Mouse (Mus musculus): ENCODE results near the gene Map3k6.

Map3k6 gene

DNA sequence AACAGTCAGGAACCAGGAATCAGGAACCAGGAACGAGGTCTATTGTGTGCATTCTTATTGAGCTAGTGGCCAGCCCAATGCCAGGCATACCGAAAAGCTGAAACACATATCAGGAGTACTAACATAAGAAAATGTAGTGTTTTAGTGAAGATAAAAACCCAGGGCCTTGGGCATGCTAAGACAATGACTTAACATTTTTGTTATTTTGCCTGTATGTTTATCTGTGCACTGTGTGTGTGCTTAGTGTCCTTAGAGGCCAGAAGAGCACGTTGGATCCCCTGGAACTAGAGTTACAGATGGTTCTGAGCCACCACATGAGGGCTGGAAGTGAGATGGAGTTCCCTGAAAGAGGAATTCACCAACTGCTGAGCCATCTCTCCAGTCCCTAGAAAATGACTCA lies 44.7 kb downstream of the Map3k6 start:
- no peak for DNase-seq (ENCODE audit: low spot score in 2 of 2)

DNA sequence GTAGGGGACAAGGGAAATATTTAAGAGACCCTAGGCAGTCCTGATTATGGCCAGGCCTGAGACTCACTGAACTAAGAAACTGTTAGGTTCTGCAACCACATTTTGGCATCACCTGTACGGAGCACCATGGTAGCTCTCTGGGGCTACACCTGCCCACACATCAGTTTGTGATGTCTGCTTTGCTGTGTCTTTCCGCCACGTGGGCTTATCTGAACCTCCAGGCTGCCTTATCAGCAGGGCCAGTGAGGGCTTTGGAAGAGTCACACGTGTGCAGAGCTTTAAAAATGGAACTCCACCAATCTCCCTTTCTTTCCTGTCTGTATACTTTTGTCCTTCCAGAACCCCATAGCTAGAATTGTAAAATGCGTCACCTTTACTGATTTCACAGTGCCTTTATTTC lies 45.3 kb downstream of the Map3k6 start:
- DNase-seq (ENCODE audit: low spot score in 2 of 2): peak; percentile 29 to 58

DNA sequence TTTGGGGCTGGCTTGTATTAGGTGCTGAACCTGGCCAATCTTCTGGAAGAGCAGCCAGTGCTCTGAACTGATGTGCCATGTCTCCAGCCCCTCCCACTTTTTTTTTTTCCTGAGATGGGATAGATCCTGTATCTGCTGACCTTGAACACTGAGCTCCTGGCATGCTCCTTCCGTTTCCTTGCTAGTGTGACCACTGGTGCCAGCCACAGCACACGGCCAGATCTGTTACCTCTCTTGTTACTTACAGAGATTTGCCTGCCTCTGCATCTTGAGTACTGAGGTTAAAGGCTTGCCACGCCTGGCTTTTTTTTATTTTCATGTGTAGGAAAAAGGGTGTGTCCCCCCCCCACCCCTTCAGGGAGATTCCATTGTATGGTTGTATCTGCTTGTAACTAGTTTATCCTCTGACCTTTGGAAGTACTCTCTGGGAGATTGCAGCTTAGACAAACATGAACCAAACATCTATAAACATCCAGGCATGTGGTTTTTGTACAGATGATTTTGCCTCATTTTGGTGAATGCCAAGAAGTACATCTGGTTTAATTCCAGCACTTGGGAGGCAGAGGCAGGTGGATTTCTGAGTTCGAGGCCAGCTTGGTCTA lies 46.0 kb downstream of the Map3k6 start:
- no peak for DNase-seq (ENCODE audit: low spot score in 2 of 2)

DNA sequence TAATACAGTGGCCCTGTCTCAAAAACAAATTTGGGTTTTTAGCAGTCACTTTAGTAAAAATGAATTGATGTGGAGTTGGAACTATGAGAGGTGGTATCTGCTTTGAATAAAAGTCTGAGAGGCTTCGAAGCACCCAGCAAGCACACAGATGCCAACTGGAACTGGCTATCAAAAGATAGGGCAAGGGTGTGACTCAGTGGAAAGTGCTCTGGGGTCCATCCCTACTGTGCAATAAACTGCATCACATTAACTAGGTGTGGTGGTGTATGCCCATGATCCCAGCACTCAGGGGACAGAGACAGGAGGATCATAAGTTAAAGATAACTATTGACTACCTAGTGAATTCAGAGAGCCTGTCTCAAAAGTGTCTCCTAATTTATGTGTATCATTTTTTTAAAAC lies 50.6 kb downstream of the Map3k6 start:
- no peak for DNase-seq (ENCODE audit: low spot score in 2 of 2)

DNA sequence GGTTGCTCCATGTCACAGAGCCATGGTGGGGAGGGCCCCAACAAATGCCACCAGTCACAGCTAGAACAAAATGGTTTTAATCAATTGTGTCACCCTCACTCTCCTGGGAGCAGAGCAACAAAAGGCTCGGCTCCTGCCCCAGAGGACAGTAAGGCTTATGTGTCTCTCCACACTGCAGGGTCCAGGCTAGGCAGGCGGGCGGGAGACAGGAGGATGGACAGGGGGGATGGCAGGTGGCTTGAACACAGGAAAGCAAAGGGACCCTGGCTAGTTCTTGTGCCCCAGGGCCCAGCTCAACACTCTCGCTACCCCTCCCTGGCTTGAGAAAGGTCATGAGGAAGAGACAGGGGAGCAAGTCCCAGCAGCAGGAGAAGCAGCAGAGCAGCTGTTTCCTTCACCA lies 51.8 kb downstream of the Map3k6 start:
- DNase-seq (ENCODE audit: low spot score in 2 of 2): no peak

DNA sequence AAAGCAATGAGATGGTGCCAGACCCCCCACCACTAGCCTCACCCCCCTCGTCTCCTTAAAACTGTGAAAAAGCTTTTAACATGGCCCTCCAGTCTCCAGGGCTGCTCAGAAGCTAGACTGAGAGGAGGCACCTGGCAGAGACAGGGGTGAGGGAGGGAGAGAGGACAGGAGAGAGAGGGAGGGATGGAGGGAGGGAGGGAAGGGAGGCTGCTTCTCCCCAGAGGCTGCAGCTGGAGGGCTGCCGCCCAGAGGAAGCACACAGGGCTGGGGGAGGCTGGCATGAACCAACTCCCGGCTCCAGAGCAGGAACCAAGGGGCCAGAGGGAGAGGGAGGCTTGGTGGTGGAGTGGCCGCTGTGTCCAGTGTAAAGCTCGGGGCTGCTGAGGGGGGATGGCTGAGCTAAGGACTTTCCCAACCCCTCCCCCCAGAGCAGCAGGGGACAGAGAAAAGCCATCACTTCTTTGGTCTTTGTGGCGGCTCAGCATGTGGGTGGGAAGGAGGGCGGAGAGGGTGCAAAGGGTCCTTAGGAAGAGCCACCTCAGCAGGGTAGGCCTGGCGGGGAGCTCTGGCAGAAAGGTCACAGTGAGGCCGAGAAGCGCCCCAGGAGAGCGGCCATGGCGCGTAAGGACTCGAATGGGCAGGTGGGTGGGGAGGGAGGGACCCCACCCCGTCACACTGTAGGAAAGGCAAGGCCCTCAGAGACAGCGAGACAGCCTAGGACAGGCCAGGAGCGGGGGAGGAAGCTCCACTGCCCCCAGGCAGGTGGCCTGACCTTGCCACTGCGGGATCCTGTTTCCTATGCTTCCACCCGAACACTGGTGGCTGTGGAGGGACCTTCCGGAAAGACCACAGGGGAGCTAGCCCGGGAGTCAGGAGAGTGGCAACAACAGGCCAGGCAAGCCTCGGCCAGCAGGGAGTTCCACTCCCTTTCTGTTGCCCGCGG lies 52.6 kb downstream of the Map3k6 start:
- no peak for DNase-seq (ENCODE audit: low spot score in 2 of 2)

DNA sequence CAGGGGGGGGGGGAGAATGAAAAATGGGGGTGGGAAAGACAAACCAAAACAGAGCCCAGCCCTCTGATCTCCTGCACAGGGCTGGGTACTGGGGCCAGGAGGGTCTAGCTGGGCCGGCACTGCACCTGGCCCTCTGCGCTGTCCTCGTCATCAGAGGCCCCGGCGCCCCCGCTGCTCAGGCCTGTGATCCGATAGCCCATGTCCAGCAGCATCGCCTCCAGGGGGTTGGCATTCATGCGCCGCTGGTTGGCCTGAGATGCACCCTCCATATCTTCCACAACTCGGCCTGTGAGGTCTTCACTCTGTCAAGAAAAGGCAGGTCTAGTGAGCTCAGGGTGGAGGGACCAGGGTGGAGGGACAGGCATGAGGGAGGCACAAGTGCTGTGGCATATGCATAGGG lies 53.5 kb downstream of the Map3k6 start:
- DNase-seq (ENCODE audit: low spot score in 2 of 2): no peak

- no peak for DNase-seq (ENCODE audit: low spot score in 2 of 2)
Observed at GRCm38 (mm10) chr4:133297360-133297759, 56.7 kb downstream of the Map3k6 start.

- peak; percentile 60 to 69 for DNase-seq (ENCODE audit: low spot score in 2 of 2)
Observed at GRCm38 (mm10) chr4:133297801-133298238, 57.2 kb downstream of the Map3k6 start.

DNA sequence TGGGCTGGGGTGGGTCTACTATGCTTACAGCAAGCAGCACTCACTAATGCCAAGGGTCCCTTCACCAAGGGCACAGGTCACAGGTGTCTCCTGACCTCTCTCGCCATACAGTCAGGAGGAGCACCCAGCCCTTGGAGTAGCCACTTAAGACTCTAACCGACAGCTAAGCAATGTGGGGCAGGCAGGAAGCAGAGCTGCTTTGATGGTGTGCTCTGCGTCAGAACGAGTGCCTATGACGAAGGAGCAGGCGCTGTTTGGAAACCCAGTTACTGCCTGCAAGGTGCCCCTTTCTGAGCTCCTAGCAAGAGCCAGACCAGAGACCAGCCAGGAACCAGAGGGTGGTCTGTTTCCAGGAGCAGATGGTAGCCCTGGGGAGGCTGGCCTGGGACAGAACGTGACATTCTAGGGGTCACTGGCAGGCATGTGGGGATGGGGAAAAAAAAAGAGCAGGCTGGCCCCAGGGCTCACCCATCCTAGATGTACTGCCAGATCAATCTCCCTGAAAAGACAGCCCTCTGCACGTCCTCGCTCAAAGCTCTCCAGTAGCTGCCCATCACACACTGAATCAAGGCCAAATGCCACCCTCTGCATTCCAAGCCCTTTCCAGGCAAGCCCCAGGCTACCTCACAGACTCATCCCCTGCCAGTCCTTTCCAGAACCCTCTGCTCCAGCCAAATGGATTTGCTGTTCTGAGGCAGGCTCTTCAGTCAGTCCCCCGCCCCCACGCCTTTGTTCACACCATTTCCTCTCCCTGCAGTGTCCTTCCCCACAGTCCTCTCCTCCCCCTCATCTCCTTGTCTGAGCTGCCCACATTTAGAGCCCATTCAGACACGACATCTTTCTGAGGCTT lies 58.1 kb downstream of the Map3k6 start:
- no peak for DNase-seq (ENCODE audit: low spot score in 2 of 2)

GRCm38 (mm10) chr4:133299701-133300100 lies 59.1 kb downstream of the Map3k6 start:
- no peak for DNase-seq (ENCODE audit: low spot score in 2 of 2)

GRCm38 (mm10) chr4:133300421-133300820 lies 59.8 kb downstream of the Map3k6 start:
- DNase-seq (ENCODE audit: low spot score in 2 of 2): no peak

DNA sequence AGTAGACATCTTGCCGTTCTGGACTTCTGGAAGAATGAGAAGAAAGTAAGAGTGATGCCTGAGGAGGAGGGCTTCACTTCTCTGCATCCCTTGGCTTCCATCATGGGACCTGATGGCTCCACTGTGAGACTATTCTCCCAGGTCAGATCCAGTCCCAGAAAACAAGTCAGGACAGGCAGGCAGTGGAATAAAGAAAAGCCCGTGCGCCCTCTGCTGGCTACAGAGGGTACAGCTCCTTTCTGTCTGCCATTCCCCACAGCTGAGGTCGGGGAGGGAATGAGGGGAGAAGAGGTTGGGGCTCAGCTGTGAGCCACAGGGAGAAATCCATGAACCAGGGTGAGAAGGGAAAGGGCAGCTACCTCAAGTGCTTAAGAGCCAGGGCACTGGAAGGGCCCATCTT lies 61.2 kb downstream of the Map3k6 start:
- DNase-seq (ENCODE audit: low spot score in 2 of 2): peak in 1 of 2 experiments; percentile 24
